Mouse (Mus musculus) forebrain, embryonic 12.5 days (tissue): Measurements from ENCODE around the gene Zfp57. TPM values are rescaled to one million over a fixed set of nuclear protein-coding genes. Genes with fewer than 3 reads are reported as not detected.
"Not testable (repeated sequence)": the region's sequence is repeated elsewhere in the genome, so short reads cannot be mapped to it uniquely, and the experiment has no call there.

ENCODE experiments used
- ATAC-seq: fragments of 200-750 bp; cut with Nextera tagmentation; 2 replicates; pipeline ENCODE4 v1.8.0; 2017; ENCODE audit warnings: moderate TSS enrichment; ENCODE audit not compliant: low FRiP score
- H3K27ac ChIP-seq: fragments of 300-500 bp; sonication (generic); 2 replicates; pipeline ENCODE4 v1.5.1; 2016; ENCODE audit warnings: mild to moderate bottlenecking
- H3K27me3 ChIP-seq: fragments of 300-500 bp; sonication (generic); 2 replicates; pipeline ENCODE4 v1.6.1; 2016; ENCODE audit warnings: mild to moderate bottlenecking
- H3K36me3 ChIP-seq: fragments of 300-500 bp; sonication (generic); replicated peaks from 2 replicates; pipeline ENCODE4 v1.6.1; 2016; ENCODE audit warnings: mild to moderate bottlenecking
- H3K4me1 ChIP-seq: fragments of 300-500 bp; sonication (generic); 2 replicates; pipeline ENCODE4 v1.6.1; 2016
- H3K4me2 ChIP-seq: fragments of 300-500 bp; sonication (generic); 2 replicates; pipeline ENCODE4 v1.6.1; 2016; ENCODE audit warnings: mild to moderate bottlenecking, moderate library complexity
- H3K4me3 ChIP-seq: fragments of 300-500 bp; sonication (generic); replicated peaks from 2 replicates; pipeline ENCODE4 v1.5.1; 2016; ENCODE audit warnings: mild to moderate bottlenecking
- H3K9ac ChIP-seq: fragments of 300-500 bp; sonication (generic); 2 replicates; pipeline ENCODE4 v1.6.1; 2016; ENCODE audit warnings: mild to moderate bottlenecking
- H3K9me3 ChIP-seq: fragments of 300-500 bp; sonication (generic); 2 replicates; pipeline ENCODE4 v1.6.1; 2016
- WGBS: fragments of 180-500 bp; shearing (Covaris S2); methylation state at CpG from one replicate; pipeline ENCODE4 v1.1.7; 2016; 5-methylcytosine and 5-hydroxymethylcytosine counted together
- polyA plus RNA-seq: library from polyadenylated mRNA; unstranded; fragments of >200 nt; fragmentation: Nextera tagmentation; extraction: Ambion mirVana; gene quantifications from 2 replicates; pipeline ENCODE4 v1.2.1, GENCODE M21; 2016

Zfp57 gene
- polyA plus RNA-seq, 1 experiment from 2014 or later, result 197 TPM

DNA sequence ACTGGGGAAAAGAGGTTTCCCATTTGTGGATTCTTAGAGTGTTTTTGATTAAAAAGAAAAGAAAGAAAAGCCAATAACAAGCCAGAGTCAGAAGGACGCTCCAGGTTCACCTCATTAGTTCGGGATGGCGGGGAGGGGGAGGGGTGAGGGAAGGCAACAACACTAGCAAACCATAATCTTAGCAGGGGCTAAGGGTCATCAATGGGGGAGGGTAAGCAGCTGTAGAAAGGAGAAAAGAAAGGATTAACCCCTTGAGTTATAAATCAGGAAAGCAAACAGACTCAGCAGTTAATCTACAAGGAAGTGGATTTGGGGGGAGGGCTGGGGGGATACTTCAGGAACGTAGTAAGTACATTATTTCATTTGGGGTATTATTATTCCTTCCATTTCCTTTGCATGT lies 19.1 kb upstream of the Zfp57 start:
- Histone ChIP-seq H3K4me2 (no peak overlapping the region), H3K36me3 (no peaks in the 10 kb centered on the region), H3K4me3 (no peak overlapping the region), H3K9ac (no peak overlapping the region), H3K9me3 (no peaks in the 10 kb centered on the region), H3K27ac (no peak overlapping the region), H3K27me3 (0 out of 2 replicates have a peak, but pooled peaks cover 13% of the 10 kb centered on the region), H3K4me1 (peaks cover 13% of the 10 kb centered on the region)
- 7% methylated on average over 4 of the region's 4 CpGs for WGBS
- no peak for ATAC-seq

DNA sequence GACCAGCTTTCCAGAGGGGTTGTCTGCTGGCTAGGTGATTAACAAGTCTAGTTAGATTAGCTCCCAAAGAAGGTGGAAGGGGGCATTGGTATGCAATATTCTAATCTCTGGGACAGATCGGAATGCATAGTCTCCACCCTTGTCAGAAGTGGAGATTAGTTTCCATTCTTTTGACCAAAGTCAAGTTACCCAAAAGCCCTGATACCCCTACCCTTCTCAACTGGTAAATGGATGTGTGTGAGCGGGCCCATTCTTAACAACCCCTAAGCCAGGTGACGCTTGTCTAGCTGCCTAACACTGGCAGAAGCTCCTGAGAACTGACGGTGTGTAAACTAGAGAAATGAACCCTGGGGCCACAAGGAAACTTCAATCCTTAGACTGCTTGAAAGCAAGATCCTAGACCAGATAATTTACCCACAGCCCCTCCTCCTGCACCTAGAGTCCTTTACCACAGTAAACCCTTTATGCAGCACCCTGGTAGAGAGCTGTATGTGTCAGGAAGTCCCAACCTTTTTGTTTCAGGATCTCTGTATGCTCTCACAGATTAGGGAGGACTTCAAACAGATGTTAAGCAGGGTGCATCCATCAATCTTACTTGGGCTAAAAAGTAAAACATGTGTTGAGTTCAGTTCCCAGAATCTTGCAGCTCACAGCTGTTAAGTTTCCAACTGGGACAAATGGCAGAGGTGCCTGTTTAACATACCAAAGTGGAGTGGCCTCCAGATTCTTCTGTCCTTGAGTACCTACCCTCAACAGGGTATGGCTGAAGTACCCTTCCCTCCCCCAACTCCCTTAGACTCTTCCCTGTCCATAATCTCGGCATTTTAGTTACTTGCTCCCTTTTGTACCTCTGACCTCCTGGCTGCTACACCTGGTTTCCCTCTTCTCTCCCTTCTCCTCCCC lies 18.5 kb upstream of the Zfp57 start:
- no peaks in the 10 kb centered on the region for H3K36me3 ChIP-seq
- no peak overlapping the region for H3K4me3 ChIP-seq
- peaks cover 17% of the 10 kb centered on the region for H3K27me3 ChIP-seq
- no peak overlapping the region for H3K27ac ChIP-seq
- H3K4me2 ChIP-seq, result no peak overlapping the region
- no peak overlapping the region for H3K9ac ChIP-seq
- whole genome bisulfite sequencing, result 23% methylated on average over 5 of the region's 5 CpGs
- ATAC-seq, result no peak
- no peaks in the 10 kb centered on the region for H3K9me3 ChIP-seq
- H3K4me1 ChIP-seq, result peaks cover 13% of the 10 kb centered on the region

DNA sequence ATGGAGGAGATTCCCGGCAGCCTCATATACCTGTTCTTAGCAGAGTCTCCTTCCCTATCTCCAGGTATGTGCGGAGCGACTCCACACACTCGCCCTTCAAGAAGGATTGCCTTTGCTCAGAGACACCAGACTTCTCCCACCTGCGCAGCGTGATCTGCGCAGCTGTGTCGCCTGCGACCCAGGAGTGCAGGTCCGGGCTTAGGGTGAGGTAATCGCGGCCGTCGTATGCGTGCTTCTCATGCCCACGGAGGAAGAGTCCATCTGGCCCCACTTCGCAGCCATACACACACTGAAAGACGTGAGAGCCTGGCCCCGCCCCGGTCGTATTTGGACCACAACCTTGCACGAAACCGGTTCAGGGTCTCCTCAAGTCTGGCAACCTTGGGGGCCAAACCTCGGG lies 12.5 kb upstream of the Zfp57 start:
- 0 out of 2 replicates have a peak overlapping the region, but pooled peaks have one; percentile 1 for H3K4me3 ChIP-seq
- no peaks in the 10 kb centered on the region for H3K9me3 ChIP-seq
- peaks cover 28% of the 10 kb centered on the region for H3K27me3 ChIP-seq
- no peaks in the 10 kb centered on the region for H3K36me3 ChIP-seq
- no peaks in the 10 kb centered on the region for H3K4me1 ChIP-seq
- H3K9ac ChIP-seq, result no peak overlapping the region
- no peak overlapping the region for H3K27ac ChIP-seq
- 5% methylated on average over 24 of the region's 24 CpGs for WGBS
- peak overlapping the region; percentile 10; the same call in 1 of the 2 replicates for H3K4me2 ChIP-seq
- no peak for ATAC-seq

DNA sequence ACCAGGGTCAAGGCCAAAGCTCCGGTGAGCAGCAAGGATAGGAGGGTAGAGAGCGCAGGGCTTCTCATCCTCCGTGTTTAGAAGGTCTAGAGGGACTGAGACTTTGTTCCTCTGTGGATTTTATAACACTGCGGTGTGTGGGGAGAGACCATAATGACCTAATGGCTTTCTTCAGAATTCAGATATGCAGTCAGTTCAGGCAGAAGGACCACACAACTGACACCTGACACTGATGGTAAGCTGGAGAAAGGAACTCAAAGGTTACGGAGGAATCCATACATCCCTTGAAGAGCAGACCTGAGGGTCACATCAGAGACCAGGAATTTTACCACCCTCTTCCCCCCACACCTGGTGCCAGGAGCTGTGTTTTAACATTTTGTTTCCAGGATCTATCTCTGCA lies 11.5 kb upstream of the Zfp57 start, which contains the start of gene H2-M5:
TSS of gene H2-M5 (minus strand) at position 101 of the 400 bp plus-strand sequence.
- no peak within 1 kb of the TSS for H3K9ac ChIP-seq
- no peak within 1 kb of the TSS for H3K27ac ChIP-seq
- H3K4me2 ChIP-seq, result peak within 1 kb of the TSS; percentile 10; the same call in 1 of the 2 replicates
- no peaks in the 10 kb centered on the region for H3K36me3 ChIP-seq
- H3K4me1 ChIP-seq, result no peaks in the 10 kb centered on the region
- WGBS, result 22% methylated on average over 5 of the region's 5 CpGs
- H3K27me3 ChIP-seq, result peaks cover 28% of the 10 kb centered on the region
- ATAC-seq, result no peak
- 0 out of 2 replicates have a peak within 1 kb of the TSS, but pooled peaks have one; percentile 1 for H3K4me3 ChIP-seq
- H3K9me3 ChIP-seq, result no peaks in the 10 kb centered on the region

DNA sequence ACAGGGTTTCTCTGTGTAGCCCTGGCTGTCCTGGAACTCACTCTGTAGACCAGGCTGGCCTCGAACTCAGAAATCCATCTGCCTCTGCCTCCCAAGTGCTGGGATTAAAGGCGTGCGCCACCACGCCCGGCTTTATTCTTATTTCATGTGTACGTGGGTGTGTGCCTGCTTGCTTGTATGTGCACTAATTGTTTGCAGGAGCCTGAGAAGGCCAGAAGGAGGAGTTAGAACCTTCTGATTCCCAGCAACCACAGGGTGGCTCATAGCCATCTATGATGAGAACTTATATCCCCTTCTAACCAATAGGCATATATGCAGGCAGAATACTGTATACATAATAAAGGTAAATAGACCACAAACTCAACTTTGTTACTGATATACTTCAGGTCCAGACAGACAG lies 10.3 kb upstream of the Zfp57 start:
- H3K4me1 ChIP-seq, ATAC-seq, H3K36me3 ChIP-seq, H3K4me2 ChIP-seq, H3K4me3 ChIP-seq, H3K9ac ChIP-seq, H3K9me3 ChIP-seq, H3K27ac ChIP-seq: not testable (repeated sequence)
- 91% methylated on average over 6 of the region's 6 CpGs for WGBS
- peaks cover 28% of the 10 kb centered on the region for H3K27me3 ChIP-seq

DNA sequence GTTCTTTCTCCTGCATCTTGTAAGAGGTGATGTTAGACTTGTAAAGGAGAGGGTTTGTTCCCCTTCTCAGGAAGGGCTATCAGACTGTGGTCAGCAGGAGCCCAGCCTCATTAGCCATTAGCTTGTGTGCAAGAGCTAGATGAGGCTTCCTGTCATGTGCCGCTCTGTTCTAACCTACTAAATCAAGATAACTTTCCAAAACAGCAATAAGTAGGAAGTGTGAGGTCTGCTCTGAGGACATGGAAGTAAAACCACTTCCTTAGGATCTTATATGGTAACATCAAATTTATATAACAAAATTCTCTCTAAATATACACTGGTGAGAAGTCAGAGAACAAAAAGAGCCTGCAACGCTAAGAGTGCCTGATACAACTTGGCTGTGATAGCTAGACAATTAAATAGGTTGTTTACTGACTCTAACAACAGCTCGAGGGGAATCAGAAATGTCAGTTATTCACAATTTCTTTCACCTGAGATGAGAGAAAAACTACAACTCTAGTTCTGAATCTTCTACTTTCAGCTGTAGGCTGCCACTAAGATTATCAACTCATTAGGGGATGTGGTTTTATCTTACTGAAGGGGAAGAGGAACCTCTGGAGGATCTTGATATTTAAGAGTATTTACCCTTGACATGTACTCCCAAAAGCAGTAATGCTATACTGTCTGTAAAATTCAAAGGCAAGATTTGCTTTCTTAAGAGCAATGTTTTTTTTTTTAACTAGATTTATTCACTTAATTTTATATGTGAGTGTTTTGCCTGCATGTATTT lies 8.4 kb upstream of the Zfp57 start:
- Histone ChIP-seq H3K4me2 (no peak overlapping the region), H3K9me3 (no peaks in the 10 kb centered on the region), H3K27ac (no peak overlapping the region), H3K4me3 (no peak overlapping the region), H3K4me1 (no peaks in the 10 kb centered on the region), H3K36me3 (no peaks in the 10 kb centered on the region), H3K27me3 (peaks cover 24% of the 10 kb centered on the region), H3K9ac (no peak overlapping the region)
- ATAC-seq, result no peak
- 81% methylated on average over 3 of the region's 3 CpGs for whole genome bisulfite sequencing

DNA sequence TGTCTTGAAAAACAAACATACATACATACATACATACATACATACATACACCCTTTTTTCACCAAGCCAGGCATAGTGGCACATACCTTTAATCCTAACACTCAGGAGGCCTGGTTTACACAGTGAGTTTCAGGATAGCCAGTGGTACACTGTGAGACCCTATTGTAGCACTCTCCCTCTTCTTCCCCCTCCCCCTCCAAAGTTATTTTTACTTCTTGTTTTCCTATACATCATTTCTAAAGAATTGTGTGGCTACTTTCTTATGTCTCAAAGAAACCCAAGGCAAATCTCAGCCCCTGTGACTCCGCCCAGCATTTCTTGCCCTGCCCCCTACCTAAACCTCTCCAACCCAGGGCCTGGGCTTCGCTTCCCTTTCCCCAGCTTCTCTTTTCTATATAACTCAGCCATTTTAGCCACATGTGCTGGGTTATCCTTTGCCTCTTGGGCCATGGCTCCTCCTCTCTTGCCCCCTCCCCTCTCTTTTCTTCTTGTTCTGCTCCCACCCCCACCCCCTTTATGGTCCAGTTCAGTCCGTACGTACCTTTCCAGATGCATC lies 7.1 kb upstream of the Zfp57 start:
- no peaks in the 10 kb centered on the region for H3K4me1 ChIP-seq
- no peak overlapping the region for H3K4me2 ChIP-seq
- H3K4me3 ChIP-seq, result no peak overlapping the region
- no peaks in the 10 kb centered on the region for H3K36me3 ChIP-seq
- peaks cover 10% of the 10 kb centered on the region for H3K27me3 ChIP-seq
- H3K27ac ChIP-seq, result no peak overlapping the region
- no peak overlapping the region for H3K9ac ChIP-seq
- H3K9me3 ChIP-seq, result no peaks in the 10 kb centered on the region
- no peak for ATAC-seq
- 86% methylated on average over 4 of the region's 4 CpGs for WGBS

DNA sequence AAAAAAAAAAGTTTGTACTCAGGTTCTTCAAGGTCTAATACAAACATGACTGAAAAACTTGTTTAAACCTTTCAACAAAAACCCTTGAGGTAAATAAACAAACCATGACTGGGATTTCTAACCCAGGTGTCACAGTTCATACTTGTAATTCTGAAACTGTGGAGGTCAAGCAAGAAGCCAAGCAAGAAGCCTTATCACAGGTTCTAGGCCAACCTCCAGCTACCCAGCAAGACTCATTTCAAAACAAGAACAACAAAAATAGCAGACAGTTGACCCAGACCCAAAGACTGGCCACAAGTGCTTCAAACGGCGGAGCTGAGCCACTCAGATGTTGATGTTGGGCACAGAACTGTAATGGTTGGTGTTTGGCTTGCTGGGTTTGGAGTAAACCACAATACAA lies 6.4 kb upstream of the Zfp57 start:
- Histone ChIP-seq H3K4me2 (no peak overlapping the region), H3K4me3 (no peak overlapping the region), H3K4me1 (no peaks in the 10 kb centered on the region), H3K9ac (no peak overlapping the region), H3K36me3 (no peaks in the 10 kb centered on the region), H3K9me3 (no peaks in the 10 kb centered on the region), H3K27ac (no peak overlapping the region), H3K27me3 (peaks cover 3% of the 10 kb centered on the region)
- 91% methylated on average over 2 of the region's 2 CpGs for WGBS
- no peak for ATAC-seq

DNA sequence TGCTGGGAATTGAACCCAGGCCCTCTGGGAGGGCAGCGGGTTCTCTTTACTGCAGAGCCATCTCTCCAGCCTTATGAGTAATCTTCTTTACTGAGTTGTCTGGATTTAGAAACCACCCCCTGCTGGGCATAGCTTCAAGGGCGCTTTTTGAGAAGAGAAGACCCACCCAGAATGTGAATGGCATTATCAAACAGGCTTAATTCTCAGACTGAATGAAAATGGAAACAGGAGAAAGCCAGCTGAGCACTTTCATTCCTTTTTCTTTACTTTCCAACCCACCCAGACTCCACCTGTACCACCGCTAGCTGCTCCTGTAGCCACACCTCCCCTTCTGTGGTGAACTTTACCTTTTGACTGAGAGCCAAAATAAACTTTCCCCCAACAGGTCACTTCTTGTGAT lies 5.5 kb upstream of the Zfp57 start:
- Histone ChIP-seq H3K27me3 (no peaks in the 10 kb centered on the region; the same call in 1 of the 2 replicates), H3K36me3 (no peaks in the 10 kb centered on the region), H3K9me3 (no peaks in the 10 kb centered on the region), H3K27ac (no peak overlapping the region), H3K4me1 (no peaks in the 10 kb centered on the region), H3K9ac (no peak overlapping the region), H3K4me2 (no peak overlapping the region), H3K4me3 (no peak overlapping the region)
- 51% methylated on average over 3 of the region's 3 CpGs for WGBS
- ATAC-seq, result no peak

DNA sequence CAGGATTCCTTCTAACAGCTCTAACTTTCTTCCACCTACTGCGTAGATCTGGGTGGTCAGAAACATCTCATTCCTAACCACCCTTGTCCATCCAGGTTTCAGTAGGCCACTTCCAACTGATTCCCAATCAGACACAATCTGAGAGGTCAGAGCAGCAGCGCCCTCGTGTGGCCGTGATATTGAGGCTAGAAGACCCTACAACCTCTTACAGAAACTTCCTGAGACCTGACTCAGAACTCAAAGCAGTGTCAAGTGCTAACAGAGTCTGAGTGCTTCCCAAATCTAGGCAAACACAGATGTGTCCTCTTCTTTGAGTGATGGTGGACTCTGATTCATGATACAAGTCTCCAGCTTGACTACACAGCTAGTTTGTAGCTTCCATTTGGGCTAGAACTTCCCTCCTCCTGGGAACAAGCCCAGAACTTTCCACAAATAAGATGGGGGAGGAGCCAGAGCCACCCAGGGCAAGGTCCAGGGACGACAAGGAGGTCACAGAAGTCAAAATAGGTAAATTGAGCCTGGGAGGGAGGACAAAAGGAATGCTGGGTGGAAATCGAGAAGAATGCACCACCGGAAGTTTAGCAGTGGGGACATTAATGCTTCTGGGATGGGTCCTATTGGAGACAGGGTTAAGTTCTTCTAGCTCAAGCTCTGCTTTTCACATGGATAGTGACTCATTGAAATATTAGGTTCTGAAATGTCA lies 3.8 kb upstream of the Zfp57 start:
- 31% methylated on average over 7 of the region's 7 CpGs for whole genome bisulfite sequencing

DNA sequence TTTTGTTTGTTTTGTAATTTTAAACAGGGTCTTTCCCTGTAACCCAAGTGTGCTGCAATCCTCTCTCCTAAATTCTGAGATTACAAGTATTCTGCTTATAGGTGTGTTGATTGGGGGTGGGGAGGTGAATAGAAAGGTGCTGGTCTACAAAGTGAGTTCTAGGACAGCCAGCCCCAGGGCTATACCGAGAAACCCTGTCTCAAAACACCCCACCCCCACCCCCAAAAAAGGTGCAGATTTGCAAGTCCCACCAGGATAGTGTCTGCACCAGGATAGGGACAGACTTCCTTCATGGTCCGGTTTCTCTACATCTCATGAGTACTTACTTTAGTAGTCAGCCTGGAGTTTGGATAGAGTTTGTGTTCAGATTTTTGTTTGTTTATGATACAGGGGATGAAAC lies 2.5 kb upstream of the Zfp57 start:
- no peaks in the 10 kb centered on the region for H3K36me3 ChIP-seq
- H3K4me3 ChIP-seq, result no peak overlapping the region
- no peak overlapping the region for H3K4me2 ChIP-seq
- no peak for ATAC-seq
- H3K4me1 ChIP-seq, result 0 out of 2 replicates have a peak, but pooled peaks cover 6% of the 10 kb centered on the region
- WGBS, result 82% methylated on average over 2 of the region's 2 CpGs
- H3K27ac ChIP-seq, result no peak overlapping the region
- no peaks in the 10 kb centered on the region for H3K9me3 ChIP-seq
- H3K27me3 ChIP-seq, result no peaks in the 10 kb centered on the region; the same call in 1 of the 2 replicates
- H3K9ac ChIP-seq, result no peak overlapping the region

More for the DNA sequence above, 3.8 kb upstream of the Zfp57 start:
- H3K27me3 ChIP-seq, result no peaks in the 10 kb centered on the region; the same call in 1 of the 2 replicates
- no peak for ATAC-seq
- H3K9me3 ChIP-seq, result no peaks in the 10 kb centered on the region
- H3K4me3 ChIP-seq, result no peak overlapping the region
- no peak overlapping the region for H3K9ac ChIP-seq
- no peak overlapping the region for H3K4me2 ChIP-seq
- no peaks in the 10 kb centered on the region for H3K36me3 ChIP-seq
- H3K27ac ChIP-seq, result no peak overlapping the region
- H3K4me1 ChIP-seq, result no peaks in the 10 kb centered on the region
